Mouse (Mus musculus) gastrocnemius, postnatal 36 days (tissue): ENCODE measurements around the gene Atp6v1g2. TPM values are rescaled to one million over a fixed set of nuclear protein-coding genes. Genes with fewer than 3 reads are reported as not detected.

Source experiments
- DNase-seq, 2 experiments: peaks; one replicate each; pipeline ENCODE4 v3.0.0; 2022
- intact Hi-C: fragments of 180-260 bp; cut with DNase I; formaldehyde crosslinking; loops from one replicate; pipeline ENCODE4 v1.15.1; 2025
- total RNA-seq, 2 experiments: library from RNA; stranded (reverse); gene quantifications; 2 replicates each; pipeline ENCODE4 v1.2.3; 2021

The Atp6v1g2 gene
- total RNA-seq, 2 experiments from 2014 or later, result 1.7 to 2.4 TPM

- intact Hi-C loops, result no loop called here
Measured at GRCm38 (mm10) chr17:35235614-35236389, 2.3 kb downstream of the Atp6v1g2 start, which contains the start of gene Nfkbil1. Gene Nfkbil1, minus strand, starts transcription at chr17:35235792.

GRCm38 (mm10) chr17:35236390-35236746 is 2.9 kb downstream of the Atp6v1g2 start:
- DNase-seq, result peak; percentile 97 to 99
- intact Hi-C loops, result no loop called here

More at GRCm38 (mm10) chr17:35235614-35236389, 2.3 kb downstream of the Atp6v1g2 start, which contains the start of gene Nfkbil1:
- peak; percentile 81 to 84 for DNase-seq

GRCm38 (mm10) chr17:35236996-35237395 is 3.5 kb downstream of the Atp6v1g2 start:
- DNase-seq, result no peak

GRCm38 (mm10) chr17:35237504-35237903 is 4.0 kb downstream of the Atp6v1g2 start:
- intact Hi-C loops, result no loop called here
- no peak for DNase-seq

More at GRCm38 (mm10) chr17:35236996-35237395, 3.5 kb downstream of the Atp6v1g2 start:
- intact Hi-C loops, result no loop called here

- intact Hi-C loops, result loop anchor here (10.0 kb wide), 2 partner anchors 645 to 1125 kb away; partner anchors contain the start of genes Ager, H2-DMa and Pbx2
Measured at GRCm38 (mm10) chr17:35239700-35240099, 6.2 kb downstream of the Atp6v1g2 start.

GRCm38 (mm10) chr17:35240384-35241304 is 7.2 kb downstream of the Atp6v1g2 start:
- no peak for DNase-seq
- intact Hi-C loops, result loop anchor here (10.0 kb wide), 2 partner anchors 646 to 1126 kb away; partner anchors contain the start of genes Ager, H2-DMa and Pbx2

More at GRCm38 (mm10) chr17:35239700-35240099, 6.2 kb downstream of the Atp6v1g2 start:
- DNase-seq, result no peak

GRCm38 (mm10) chr17:35241305-35242014 is 8.0 kb downstream of the Atp6v1g2 start, which contains the start of gene Ddx39b:
Gene Ddx39b, plus strand, starts transcription at chr17:35241746.
- DNase-seq, result peak; percentile 92 to 96
- intact Hi-C loops, result loop anchor here (10.0 kb wide), 2 partner anchors 647 to 1127 kb away; partner anchors contain the start of genes Ager, H2-DMa and Pbx2

GRCm38 (mm10) chr17:35242015-35242941 is 8.8 kb downstream of the Atp6v1g2 start:
- intact Hi-C loops, result loop anchor here (10.0 kb wide), 2 partner anchors 647 to 1127 kb away; partner anchors contain the start of genes Ager, H2-DMa and Pbx2
- peak in 1 of 2 experiments; percentile 46 for DNase-seq

GRCm38 (mm10) chr17:35243086-35243485 is 9.6 kb downstream of the Atp6v1g2 start:
- DNase-seq, result peak in 1 of 2 experiments; percentile 39
- intact Hi-C loops, result loop anchor here (10.0 kb wide), 2 partner anchors 648 to 1128 kb away; partner anchors contain the start of genes Ager, H2-DMa and Pbx2

GRCm38 (mm10) chr17:35244999-35245398 is 11.5 kb downstream of the Atp6v1g2 start:
- no peak for DNase-seq
- intact Hi-C loops, result loop anchor here (10.0 kb wide), 2 partner anchors 650 to 1130 kb away; partner anchors contain the start of genes Ager, H2-DMa and Pbx2

GRCm38 (mm10) chr17:35245731-35246623 is 12.5 kb downstream of the Atp6v1g2 start:
- intact Hi-C loops, result loop anchor here (10.0 kb wide), 2 partner anchors 651 to 1131 kb away; partner anchors contain the start of genes Ager, H2-DMa and Pbx2
- no peak for DNase-seq

GRCm38 (mm10) chr17:35247144-35247543 is 13.7 kb downstream of the Atp6v1g2 start:
- intact Hi-C loops, result loop anchor here (10.0 kb wide), 2 partner anchors 652 to 1132 kb away; partner anchors contain the start of genes Ager, H2-DMa and Pbx2
- DNase-seq, result no peak

- DNase-seq, result no peak
- intact Hi-C loops, result loop anchor here (10.0 kb wide), 2 partner anchors 654 to 1134 kb away; partner anchors contain the start of genes Ager, H2-DMa and Pbx2
Measured at GRCm38 (mm10) chr17:35248986-35249385, 15.5 kb downstream of the Atp6v1g2 start.

GRCm38 (mm10) chr17:35249451-35250197 is 16.2 kb downstream of the Atp6v1g2 start:
- DNase-seq, result no peak
- intact Hi-C loops, result loop anchor here (10.0 kb wide), 2 partner anchors 655 to 1135 kb away; partner anchors contain the start of genes Ager, H2-DMa and Pbx2

GRCm38 (mm10) chr17:35250348-35251120 is 17.1 kb downstream of the Atp6v1g2 start:
- intact Hi-C loops, result no loop called here
- no peak for DNase-seq
